Mouse (Mus musculus) megakaryocyte, embryonic 14.5 days (primary cell): ENCODE results near the gene Eftud2. TPM values are rescaled to one million over a fixed set of nuclear protein-coding genes. Genes with fewer than 3 reads are reported as not detected.

Source experiments
- H3K27me3 ChIP-seq: replicated peaks from 2 replicates; pipeline ENCODE3; 2012; ENCODE audit warnings: inconsistent platforms
- H3K36me3 ChIP-seq: replicated peaks from 2 replicates; pipeline ENCODE3; 2012; ENCODE audit warnings: low read length, inconsistent platforms, mixed read lengths
- H3K4me1 ChIP-seq: 2 replicates; pipeline ENCODE4 v1.6.1; 2012; ENCODE audit warnings: inconsistent platforms
- H3K4me3 ChIP-seq: replicated peaks from 2 replicates; pipeline ENCODE3; 2012; ENCODE audit warnings: moderate library complexity, mild to moderate bottlenecking, inconsistent platforms
- H3K9me3 ChIP-seq: 2 replicates; pipeline ENCODE4 v1.6.1; 2012; ENCODE audit warnings: inconsistent platforms
- FLI1 ChIP-seq: IDR thresholded peaks from 2 replicates; pipeline ENCODE4 v1.6.1; 2012; ENCODE audit warnings: low read length, inconsistent platforms, mixed read lengths
- GATA1 ChIP-seq: IDR thresholded peaks from 3 replicates; pipeline ENCODE4 v1.6.1; 2012; ENCODE audit warnings: mixed read lengths, low read length, inconsistent platforms, borderline replicate concordance
- polyA plus RNA-seq: library from polyadenylated mRNA; stranded (reverse); fragments of >175 nt; gene quantifications from 2 replicates; pipeline ENCODE4 v1.2.3, GENCODE M21; 2012; ENCODE audit warnings: low replicate concordance; ENCODE audit not compliant: insufficient read depth

Gene Eftud2
- polyA plus RNA-seq, 1 experiment: 87.1 TPM

DNA sequence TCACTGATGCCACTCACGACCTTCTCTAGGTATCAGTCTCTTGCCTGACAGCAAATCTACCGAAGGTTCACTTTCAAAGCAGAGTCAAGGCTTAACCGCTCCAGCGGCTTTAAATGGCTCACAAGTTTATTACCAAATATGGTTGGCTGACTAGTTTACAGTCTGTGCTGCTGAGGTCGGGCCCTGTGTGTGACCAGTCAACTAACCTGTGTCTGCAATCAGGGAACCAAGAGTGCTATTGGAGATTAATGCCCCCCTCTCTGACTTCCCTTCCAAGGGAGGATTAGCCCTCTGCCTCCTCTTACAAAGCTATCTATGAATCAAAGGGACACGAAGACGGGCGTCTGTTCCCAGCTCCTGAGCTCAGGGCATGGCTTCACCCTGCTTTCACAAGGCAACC lies 86.6 kb downstream of the Eftud2 start:
- Histone ChIP-seq H3K36me3 (no peaks in the 10 kb centered on the region), H3K9me3 (no peaks in the 10 kb centered on the region), H3K27me3 (peaks cover 50% of the 10 kb centered on the region), H3K4me3 (no peak overlapping the region), H3K4me1 (no peaks in the 10 kb centered on the region; the same call in 1 of the 2 replicates)
- no peak for TF ChIP-seq FLI1
- no peak for TF ChIP-seq GATA1

- Histone ChIP-seq H3K4me1 (no peaks in the 10 kb centered on the region; the same call in 1 of the 2 replicates), H3K36me3 (no peaks in the 10 kb centered on the region), H3K4me3 (no peak overlapping the region), H3K9me3 (no peaks in the 10 kb centered on the region), H3K27me3 (peaks cover 54% of the 10 kb centered on the region)
- TF ChIP-seq GATA1 (no peak), FLI1 (no peak)
Measured at GRCm38 (mm10) chr11:102791682-102792445, 88.9 kb downstream of the Eftud2 start.

Other genes with a start within 250 kb of the Eftud2 start
- not detected in 2 replicates for gene Meioc, start 217.3 kb downstream of the Eftud2 start, polyA plus RNA-seq
- 3.3 TPM in 1 of 2 replicates, not detected in the other for gene Ccdc43, start 183.2 kb downstream of the Eftud2 start, polyA plus RNA-seq
- gene Adam11, start 119.5 kb downstream of the Eftud2 start, polyA plus RNA-seq: 0.78 TPM in 1 of 2 replicates, not detected in the other
- gene Gjc1, start 61.3 kb downstream of the Eftud2 start, polyA plus RNA-seq: not detected in 2 replicates
- gene Higd1b, start 45.1 kb downstream of the Eftud2 start, polyA plus RNA-seq: not detected in 2 replicates
- not detected in 2 replicates for gene Ccdc103, start 219 bp upstream of the Eftud2 start, polyA plus RNA-seq
- gene Fam187a, start 4.2 kb upstream of the Eftud2 start, polyA plus RNA-seq: not detected in 2 replicates
- gene Gfap, start 19.9 kb upstream of the Eftud2 start, polyA plus RNA-seq: not detected in 2 replicates
- 11.5 and 18.4 TPM in 2 replicates for gene Kif18b, start 44.1 kb upstream of the Eftud2 start, polyA plus RNA-seq
- not detected in 2 replicates for gene C1ql1, start 65.7 kb upstream of the Eftud2 start, polyA plus RNA-seq
- gene Nmt1, start 147.2 kb upstream of the Eftud2 start, polyA plus RNA-seq: 5.7 and 17.6 TPM in 2 replicates
- 56.4 and 77.6 TPM in 2 replicates for gene Dcakd, start 147.3 kb upstream of the Eftud2 start, polyA plus RNA-seq
- 0.18 TPM in 1 of 2 replicates, not detected in the other for gene Plcd3, start 220.7 kb upstream of the Eftud2 start, polyA plus RNA-seq
- 42.5 and 61.0 TPM in 2 replicates for gene Acbd4, start 220.7 kb upstream of the Eftud2 start, polyA plus RNA-seq
- gene Hexim1, start 235.2 kb upstream of the Eftud2 start, polyA plus RNA-seq: 24.4 and 98.1 TPM in 2 replicates